Mouse (Mus musculus) liver, adult (tissue): ENCODE data around the gene Clock.

Source experiments
- GATA4 ChIP-seq: IDR thresholded peaks from 2 replicates; pipeline ENCODE4 v1.6.1; 2014; ENCODE audit warnings: mild to moderate bottlenecking, low read length; ENCODE audit not compliant: insufficient replicate concordance

The Clock gene

DNA sequence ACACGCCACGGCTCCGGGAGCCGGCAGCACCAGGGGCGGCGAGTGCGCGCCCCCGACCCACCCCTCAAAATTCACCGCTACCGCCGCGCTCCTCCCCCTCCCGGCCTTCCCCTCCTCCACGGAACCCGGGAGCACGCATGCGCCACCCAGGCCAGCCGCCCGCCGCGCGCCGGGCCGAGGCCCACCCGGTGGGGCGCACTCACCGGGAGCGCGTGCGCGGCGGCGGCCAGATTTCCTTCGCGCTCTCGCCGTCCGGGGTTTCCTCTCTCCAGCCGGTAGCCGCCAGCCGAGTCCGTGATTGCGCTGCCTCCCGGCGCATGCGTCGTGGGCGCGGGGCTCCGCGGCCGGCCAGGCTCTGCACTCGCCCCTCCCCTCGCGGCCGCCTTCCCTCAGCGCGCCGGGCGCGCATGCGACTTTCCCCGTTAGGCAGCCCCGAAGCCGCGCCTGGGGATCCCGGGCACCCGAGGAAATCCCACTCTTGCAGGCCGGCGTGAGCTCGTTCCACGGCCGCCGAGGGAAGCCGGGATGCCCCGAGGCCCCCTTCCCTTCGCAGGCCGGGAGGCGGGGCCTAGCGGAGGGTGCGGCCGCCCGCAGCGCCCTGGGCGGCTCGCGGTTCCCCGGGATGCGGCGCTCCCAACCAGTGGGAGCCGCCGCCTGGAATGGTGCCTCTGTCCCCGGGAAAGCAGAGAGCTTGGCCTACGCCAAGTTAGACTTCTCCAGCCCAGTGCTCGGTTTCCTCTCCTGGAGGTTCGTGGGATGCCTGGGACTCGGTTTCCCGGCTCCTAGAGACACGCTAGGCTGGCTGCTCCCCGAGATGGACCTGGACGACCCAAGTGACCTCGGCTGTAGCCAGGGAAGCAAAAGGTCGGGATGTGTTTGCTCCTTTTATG is at the start of gene Clock:
Clock (minus strand) TSS at position 341 of the 890 bp plus-strand sequence.
- no peak; the same call in 1 of the 2 replicates for TF ChIP-seq GATA4

DNA sequence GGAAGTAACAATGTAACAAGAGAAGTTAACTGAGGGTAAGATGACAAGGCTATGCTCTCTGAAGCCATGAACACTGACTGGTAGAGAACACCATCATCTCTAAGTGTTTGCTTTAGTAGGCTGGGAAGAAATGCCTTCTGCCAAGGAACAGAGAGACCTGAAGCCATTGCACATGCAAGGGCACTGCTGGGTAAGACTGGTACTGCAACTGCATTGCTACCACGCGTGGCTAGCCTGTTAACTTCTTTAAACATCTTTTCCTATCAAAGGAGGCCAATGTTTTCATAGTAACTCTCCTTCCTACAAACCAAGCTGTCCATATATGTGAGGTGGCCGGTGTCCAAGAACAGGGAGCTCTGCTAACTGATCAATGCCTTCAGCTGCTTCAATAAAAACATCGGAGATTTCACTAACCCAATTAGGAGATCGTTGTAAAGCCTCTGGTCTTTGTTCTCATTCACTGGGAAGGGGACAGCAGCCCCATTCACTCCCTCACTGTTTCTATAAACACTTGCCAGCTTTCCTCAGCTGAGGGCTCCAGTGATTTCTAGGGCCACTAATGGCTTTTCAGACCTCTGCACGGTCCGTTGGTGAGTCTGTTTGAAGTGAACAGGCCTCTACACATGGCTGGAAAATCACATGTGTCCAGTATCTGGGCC is 47.5 kb upstream of the Clock start:
- no peak for TF ChIP-seq GATA4

DNA sequence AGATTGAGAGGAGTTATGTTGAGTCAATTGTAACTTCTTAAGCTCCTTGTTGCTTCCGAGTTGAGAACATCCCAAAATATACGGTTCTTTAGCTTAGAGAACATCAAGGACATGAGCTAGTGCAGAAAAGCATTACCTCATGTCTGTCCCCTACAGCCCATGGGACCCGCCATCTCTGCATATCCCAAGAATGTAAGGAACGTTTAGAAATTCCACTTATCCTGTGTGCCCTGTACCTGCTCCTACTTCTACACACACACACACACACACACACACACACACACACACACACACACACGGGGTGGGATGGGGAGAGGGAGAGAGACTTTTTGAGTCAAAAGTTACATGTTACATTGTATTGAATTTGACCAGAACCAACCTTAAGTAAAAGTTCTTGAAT is 46.9 kb upstream of the Clock start:
- TF ChIP-seq GATA4, result no peak

DNA sequence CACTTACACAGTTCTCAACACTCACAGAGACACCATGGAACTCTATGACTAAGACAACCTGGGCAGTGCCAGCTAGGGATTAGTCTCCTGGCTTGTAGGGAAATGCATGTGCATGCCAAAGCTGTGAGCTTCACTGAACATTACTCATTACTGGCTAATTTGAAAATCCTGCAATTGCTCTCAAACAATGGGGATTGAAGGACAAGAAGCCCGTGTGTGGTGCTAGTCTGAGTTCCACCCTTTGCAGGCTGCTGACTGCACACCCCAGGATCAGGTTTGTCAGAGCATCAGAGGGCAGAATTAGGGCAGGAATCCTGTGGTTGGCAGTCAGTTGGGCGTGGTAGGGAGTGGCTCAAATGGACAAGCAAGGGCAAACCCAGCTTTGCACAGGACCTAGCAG is 41.5 kb upstream of the Clock start:
- no peak for TF ChIP-seq GATA4

DNA sequence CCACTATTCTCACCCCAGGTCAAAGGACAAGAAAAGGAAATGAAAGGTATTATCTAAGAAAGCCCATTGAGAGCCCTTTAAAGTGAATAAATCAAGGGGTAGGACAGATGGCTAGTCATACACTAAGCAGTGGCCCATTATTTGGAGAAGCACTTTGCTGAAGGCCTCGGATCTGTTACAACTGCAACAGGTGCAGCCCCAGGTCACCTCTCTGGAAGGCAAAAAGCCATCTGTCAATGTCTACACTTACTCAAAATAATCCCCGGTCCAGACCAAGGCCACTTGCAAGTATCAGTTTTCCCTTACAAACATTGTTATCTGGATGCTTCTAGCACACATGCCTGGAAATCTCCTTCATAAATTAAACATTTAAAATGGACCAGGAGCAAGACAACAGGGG is 36.3 kb upstream of the Clock start:
- TF ChIP-seq GATA4, result no peak

DNA sequence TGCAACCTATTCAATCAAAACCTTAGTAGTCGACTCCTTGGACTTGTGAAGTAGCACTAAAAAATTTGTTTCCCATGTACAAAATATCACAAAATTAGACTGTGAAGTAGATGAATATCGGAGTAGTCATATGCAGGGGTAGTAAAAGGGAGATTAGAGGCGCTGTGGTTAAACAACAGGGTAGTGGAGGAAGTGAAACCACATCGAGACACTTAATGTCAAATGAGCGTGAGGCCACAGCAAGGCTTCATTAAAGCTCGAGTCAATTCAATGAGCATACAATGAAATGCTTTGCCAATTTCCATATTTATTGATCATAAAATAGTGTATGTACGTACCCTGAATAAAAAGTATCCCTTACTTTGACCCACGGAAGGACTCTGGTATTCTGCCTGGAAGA is 32.5 kb upstream of the Clock start:
- TF ChIP-seq GATA4, result no peak

DNA sequence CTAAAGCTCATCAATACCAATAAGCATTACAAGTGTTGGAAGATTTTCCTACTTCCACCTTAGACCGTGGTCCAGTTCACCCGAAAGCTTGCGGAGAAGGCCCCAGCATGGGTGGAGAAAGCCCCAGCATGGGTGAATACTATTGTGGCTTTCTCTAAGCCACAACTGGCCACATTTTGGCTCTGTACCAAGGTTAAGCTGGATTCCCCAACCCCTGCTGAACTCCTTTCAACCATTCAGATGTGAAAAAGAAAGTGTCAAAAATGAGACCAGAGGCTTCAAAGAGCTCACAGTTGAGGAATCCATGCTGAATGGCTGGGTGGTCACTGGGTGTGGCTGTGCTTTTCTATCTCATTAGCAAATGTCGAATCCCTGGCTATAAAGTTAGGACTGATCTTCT is 29.2 kb upstream of the Clock start:
- TF ChIP-seq GATA4, result no peak

DNA sequence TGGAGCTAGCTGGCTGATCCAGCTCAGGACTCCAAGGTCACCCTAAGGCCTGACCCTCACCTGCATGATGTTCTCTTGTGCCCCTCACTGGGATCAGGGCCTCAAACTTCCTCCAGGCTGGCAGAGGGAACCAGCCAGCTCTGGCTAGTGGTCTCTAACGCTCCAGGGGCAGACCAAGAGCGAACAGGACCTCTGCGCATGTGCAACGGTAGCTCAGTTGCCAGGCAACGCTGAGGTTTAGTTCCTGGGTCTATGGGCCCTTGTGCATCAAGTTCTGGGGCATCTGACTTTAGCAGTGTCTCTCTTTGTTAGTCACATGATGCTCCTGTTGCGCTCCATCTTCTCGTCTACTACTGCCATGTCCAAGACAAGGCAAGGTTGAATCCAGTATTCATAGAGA is 26.4 kb upstream of the Clock start, which contains the start of gene Pdcl2:
Pdcl2 (minus strand) TSS at position 204 of the 400 bp plus-strand sequence.
- TF ChIP-seq GATA4, result no peak

DNA sequence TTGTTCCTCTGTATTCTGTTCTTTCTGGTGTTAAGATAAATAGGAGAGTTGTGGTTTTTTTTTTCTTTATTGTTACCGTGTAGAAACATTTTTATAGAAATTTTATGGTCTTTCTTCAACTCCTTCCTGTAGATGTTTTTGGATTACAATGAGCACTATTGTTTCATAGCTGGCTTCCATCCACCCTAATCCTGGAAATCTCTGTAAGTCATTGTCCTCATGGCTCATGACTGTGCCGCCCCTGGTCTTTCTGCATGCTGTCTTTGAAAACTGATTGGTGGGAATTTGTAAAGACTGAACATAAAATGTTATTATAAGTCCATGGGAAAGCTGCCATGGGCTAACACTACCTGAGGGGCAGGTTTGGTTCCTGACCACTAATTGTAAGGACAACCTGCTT is 22.7 kb upstream of the Clock start:
- no peak for TF ChIP-seq GATA4

DNA sequence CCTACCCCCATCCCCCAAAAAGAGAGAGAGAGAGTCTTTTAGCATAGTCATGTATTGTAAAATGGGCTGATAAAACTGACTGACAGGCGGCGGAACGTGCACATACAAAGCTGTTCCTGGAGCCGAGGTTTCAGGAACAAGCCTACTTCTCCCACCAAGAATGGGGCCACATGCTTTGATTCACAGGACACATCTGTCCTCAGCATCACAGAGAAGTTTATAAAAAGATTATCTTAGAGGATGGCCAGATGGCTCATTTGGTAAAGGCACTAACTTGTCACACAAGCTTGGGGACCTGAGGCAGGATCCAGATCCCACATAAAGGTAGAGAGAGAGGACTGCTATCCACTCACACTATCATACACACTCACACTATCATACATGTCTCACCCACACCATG is 20.5 kb upstream of the Clock start:
- TF ChIP-seq GATA4, result no peak

DNA sequence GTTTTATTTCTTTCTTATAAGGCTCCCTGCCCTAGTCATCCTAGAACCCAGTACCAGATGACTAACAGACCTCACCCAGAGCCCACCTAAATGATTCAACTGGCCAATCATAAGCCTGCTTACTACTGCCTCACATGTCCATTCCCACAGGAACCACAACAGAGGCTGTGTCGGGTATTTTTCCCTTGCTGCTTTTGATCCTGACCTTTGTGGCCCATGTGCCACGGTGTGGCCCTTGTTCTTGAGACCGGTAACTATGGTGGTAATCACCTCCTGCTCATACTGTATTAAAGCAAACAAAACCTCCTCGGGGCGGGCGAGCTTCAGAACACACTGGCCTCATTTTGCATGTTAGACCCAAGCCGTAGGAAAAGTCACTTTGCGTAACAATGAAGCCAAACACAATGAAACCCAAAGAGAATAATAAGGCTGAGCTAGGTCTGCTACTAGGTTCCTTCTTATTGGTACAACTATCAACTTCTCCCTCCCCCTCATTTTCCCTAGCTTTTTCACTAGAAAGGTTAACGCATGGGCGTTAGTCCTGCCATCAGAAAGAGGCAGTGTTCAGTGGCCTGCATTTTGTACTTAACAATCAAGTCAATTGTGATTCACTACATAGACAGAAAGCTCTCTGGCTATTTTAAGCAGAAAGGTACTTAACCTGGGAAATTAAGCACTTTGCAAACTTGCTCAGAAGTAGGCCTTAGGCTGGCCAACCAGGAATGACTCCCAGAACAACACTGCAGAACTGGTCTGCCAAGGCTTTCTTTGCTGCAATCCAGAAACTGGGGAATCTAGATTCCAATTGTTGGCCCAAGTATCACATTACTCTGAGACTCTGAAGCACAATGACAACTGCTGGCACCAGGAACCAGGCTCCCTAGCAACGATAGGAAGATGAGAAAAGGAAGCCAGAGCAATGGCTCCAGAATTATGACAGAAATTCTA is 16.9 kb upstream of the Clock start:
- no peak for TF ChIP-seq GATA4

DNA sequence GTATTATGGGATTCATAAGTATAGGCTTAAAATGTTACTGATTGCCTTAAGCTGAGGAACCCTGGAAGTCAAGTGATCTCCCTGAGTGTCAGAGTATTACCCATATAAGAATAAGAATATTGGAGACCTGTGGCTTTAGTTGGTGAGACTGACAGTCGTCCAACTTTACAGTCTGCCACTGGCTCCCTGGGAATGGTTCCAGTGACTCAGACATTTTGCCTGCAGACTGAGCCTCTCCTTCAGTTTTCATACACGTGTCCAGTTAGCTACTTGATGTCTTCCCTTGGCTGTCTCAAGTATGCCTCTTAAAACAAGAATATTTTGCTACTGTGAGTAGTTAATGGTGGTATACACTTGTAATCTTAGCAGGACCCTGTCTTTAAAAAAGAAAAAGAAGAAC is 3.6 kb upstream of the Clock start:
- no peak for TF ChIP-seq GATA4

DNA sequence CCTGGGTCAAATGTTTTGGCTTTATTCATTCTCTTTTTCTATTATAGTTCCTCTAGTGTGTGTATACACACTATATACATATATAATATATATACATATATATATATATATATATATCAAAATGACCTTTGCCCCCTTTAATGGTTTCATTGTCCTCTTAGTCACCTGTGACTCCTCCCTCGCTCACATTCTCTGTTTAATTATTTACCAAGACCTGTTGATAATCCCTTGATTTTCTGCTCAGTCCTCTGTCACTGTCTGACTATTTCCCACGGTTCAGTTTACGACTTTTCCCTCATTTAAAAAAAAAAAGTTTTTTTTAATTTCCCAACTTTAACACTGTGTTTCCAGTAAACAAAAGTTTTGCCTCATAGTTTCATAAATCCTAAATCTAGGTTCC is 1.7 kb upstream of the Clock start:
- no peak for TF ChIP-seq GATA4

DNA sequence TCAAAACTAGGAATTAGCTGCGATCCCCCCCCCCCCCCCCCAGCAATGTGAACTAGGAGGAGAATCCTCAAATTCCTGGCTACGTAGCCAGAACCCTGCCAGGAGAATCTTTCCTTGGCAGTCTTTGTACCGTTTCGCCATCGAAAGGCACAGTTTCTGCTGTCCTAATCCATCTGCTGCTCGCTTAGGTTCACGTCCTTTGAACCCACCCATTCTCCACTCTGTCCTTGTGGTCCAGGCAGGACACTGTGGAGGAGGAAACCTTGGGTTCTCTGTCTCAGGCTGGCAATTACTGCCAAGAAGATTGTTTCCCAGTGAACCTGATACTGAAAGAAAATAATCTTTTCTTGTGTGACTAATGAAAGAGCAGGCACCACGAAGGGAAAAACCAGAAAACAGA is 1.0 kb upstream of the Clock start:
- no peak for TF ChIP-seq GATA4

DNA sequence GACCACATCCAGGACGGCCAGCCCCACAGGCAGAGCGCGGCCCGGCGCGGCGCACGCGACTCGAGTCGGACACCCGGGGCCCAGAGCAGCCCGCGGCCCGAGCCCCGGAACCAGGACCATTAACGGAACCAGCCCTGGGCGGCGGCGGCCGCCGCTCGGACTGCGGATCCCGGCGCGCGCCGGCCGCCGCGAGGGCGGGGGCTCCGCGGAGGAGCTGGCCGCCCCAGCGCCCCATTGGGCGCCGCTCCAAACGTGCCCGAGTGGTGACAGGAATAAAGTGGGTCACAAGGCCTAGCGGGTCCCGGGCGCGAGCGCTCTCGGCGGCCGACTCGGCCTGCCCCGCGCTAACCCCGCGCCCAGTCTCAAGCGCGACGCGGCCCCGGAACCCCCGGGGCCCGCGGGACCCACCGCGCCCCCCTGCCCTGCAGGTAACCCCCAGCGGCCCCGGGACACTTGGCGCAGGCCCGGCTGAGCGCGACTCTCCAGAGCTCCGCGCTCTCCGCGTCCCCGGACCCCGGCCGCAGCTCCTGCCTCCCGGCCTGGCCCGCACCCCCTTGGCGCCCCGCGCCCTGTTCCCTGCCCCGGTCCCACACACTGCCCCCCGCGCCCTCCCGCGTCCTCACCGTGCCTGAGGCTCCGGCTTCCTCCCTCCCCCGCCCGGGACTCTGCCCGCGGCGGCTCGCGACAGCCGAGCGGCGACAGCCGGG is 694 bp downstream of the Clock start:
- no peak for TF ChIP-seq GATA4
